Mouse (Mus musculus) gastrocnemius, adult 2 months (tissue): ENCODE data around the gene 2210408I21Rik. TPM values are rescaled to one million over a fixed set of nuclear protein-coding genes. Genes with fewer than 3 reads are reported as not detected.

ENCODE experiments used
- DNase-seq: peaks from one replicate; pipeline ENCODE4 v3.0.0; 2022
- H3K27ac ChIP-seq: fragments of 200-600 bp; 2 replicates; pipeline ENCODE4 v1.8.1; 2022; ENCODE audit warnings: mild to moderate bottlenecking
- H3K4me3 ChIP-seq: fragments of 200-600 bp; 2 replicates; pipeline ENCODE4 v1.8.1; 2022; ENCODE audit warnings: mild to moderate bottlenecking, moderate library complexity
- CTCF ChIP-seq: fragments of 200-600 bp; IDR thresholded peaks from 2 replicates; pipeline ENCODE4 v1.8.1; 2022; ENCODE audit warnings: antibody characterized with exemption, mild to moderate bottlenecking, moderate library complexity
- intact Hi-C: fragments of 180-260 bp; cut with DNase I; formaldehyde crosslinking; loops from one replicate; pipeline ENCODE4 v1.15.1; 2025
- total RNA-seq, 2 experiments: library from RNA; stranded (reverse); gene quantifications; 2 replicates each; pipeline ENCODE4 v1.2.3; 2021

The 2210408I21Rik gene
- total RNA-seq, 2 experiments from 2014 or later = 4.3 to 5.3 TPM

- no peak for TF ChIP-seq CTCF
- intact Hi-C loops = no loop called here
These were observed 191.0 kb downstream of the 2210408I21Rik start for GRCm38 (mm10) chr13:77326174-77326959.

GRCm38 (mm10) chr13:77342097-77342496 lies 206.8 kb downstream of the 2210408I21Rik start:
- no peak for TF ChIP-seq CTCF
- DNase-seq = no peak
- Histone ChIP-seq H3K27ac (no peak overlapping the region), H3K4me3 (no peak overlapping the region)
- intact Hi-C loops = no loop called here

More at GRCm38 (mm10) chr13:77326174-77326959, 191.0 kb downstream of the 2210408I21Rik start:
- Histone ChIP-seq H3K4me3 (no peak overlapping the region), H3K27ac (no peak overlapping the region)
- DNase-seq = no peak

DNA sequence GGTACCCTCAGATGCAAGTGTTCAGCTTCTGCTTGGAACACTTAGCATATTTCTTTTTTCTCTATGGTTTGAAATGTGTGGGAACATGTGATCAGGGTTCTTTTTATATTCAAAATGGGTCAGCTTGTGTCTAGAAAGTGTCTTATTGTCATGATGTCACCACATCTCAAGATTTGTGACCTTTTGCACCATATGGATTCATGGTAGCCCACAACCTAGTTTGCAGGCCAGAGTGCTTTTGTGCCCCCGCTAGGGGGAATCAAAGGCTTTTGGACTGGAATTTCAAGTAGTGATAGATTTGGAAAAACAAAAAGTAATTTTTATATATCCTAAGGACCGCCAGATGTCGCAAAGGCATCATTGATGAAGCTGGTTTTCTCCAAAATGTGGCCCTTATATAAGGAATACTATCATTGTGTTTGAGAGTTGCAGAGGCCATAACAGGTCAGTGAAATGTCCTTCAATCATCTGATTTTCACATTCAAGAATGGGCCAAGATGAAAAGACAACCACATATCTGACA lies 250.2 kb downstream of the 2210408I21Rik start:
- DNase-seq = no peak
- intact Hi-C loops = no loop called here
- Histone ChIP-seq H3K27ac (no peak overlapping the region), H3K4me3 (no peak overlapping the region)
- no peak for TF ChIP-seq CTCF

DNA sequence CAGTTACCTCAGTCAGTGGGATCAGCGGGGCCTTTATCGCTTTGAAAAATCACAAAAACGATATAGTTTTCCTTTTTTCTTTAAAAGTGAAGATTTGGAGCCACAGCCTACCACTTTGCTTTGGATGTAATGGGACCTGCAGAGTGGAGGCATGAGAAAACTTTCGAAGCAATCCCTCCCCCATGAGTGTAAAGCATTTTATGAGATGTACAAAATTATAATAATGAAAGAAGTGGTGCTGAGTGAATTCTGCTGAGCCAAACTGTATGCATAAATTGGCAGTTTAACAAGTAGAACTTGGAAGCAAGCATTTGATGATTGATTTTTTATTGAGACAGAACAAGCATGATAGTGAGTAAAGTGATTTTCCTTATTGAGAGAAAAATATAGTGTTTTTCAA lies 250.7 kb downstream of the 2210408I21Rik start:
- no peak for DNase-seq
- TF ChIP-seq CTCF = no peak
- intact Hi-C loops = no loop called here
- no peak overlapping the region for H3K27ac ChIP-seq
- no peak overlapping the region for H3K4me3 ChIP-seq

GRCm38 (mm10) chr13:77388148-77388547 lies 252.8 kb downstream of the 2210408I21Rik start:
- DNase-seq = no peak
- no peak for TF ChIP-seq CTCF
- Histone ChIP-seq H3K27ac (no peak overlapping the region), H3K4me3 (no peak overlapping the region)
- intact Hi-C loops = no loop called here

- H3K27ac ChIP-seq = no peak overlapping the region
- intact Hi-C loops = no loop called here
- no peak for TF ChIP-seq CTCF
- no peak for DNase-seq
- H3K4me3 ChIP-seq = no peak overlapping the region
These were observed 253.9 kb downstream of the 2210408I21Rik start for GRCm38 (mm10) chr13:77389209-77389608.

DNA sequence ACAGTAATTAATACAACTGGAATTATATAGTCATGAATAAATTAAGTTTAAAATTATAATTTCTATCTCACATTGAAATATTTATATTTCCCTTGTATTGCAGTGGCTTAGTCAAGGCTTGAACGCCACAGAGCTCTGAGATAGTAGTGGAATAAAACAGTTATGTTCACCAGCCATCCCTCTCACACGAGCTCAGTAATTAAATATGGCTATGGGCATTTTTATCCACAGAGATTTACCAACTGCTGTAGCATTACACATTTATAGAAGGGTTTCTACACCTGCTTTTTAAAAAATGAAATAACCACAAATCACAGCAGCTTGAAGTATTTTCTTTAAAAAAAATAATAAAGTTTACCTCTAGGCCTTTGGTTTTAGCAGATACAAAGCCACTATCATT lies 261.0 kb downstream of the 2210408I21Rik start:
- H3K4me3 ChIP-seq = no peak overlapping the region
- intact Hi-C loops = no loop called here
- no peak for DNase-seq
- H3K27ac ChIP-seq = no peak overlapping the region
- TF ChIP-seq CTCF = no peak

DNA sequence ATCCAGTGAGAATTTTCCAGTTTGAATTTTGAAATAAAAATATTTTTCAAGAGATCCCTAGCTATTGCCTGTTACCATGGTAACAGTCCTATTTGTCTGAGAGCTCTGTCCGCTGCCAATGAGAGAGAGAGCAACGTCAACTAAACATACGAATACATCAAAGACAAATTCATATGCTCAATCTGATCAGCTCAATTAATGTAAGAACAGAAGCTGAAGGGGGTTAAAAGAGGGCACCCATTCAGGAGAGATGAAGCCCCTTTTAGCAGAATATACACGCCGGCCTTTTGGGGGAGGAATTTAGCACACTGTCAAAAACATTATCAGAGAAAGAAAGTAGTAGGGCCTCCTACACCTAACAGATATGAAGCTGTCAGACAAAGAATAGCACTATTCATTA lies 261.6 kb downstream of the 2210408I21Rik start:
- no peak for DNase-seq
- intact Hi-C loops = no loop called here
- Histone ChIP-seq H3K27ac (no peak overlapping the region), H3K4me3 (no peak overlapping the region)
- no peak for TF ChIP-seq CTCF

DNA sequence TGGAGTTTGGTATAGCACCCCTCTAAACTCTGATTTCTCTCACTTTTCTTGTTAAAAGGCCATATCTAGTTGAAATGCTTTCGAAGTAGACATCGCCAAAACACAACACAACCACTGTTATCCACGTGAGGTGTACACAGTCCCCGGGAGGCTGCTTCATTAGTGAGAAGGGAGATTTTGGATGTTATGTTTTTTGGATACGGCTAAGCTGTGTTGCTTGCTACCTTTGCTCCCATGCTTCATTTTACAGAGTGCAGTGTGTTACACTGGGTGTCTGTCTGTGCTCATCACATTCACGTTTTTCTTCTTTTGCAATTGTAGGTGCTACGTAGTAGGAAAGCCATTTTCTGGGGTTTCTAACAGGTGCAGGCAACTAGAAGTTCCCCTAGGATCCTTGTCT lies 262.3 kb downstream of the 2210408I21Rik start:
- Histone ChIP-seq H3K4me3 (no peak overlapping the region), H3K27ac (no peak overlapping the region)
- no peak for DNase-seq
- intact Hi-C loops = no loop called here
- TF ChIP-seq CTCF = no peak

GRCm38 (mm10) chr13:77398477-77398876 lies 263.1 kb downstream of the 2210408I21Rik start:
- no peak overlapping the region for H3K27ac ChIP-seq
- DNase-seq = no peak
- intact Hi-C loops = no loop called here
- TF ChIP-seq CTCF = no peak
- no peak overlapping the region for H3K4me3 ChIP-seq

GRCm38 (mm10) chr13:77400762-77401161 lies 265.4 kb downstream of the 2210408I21Rik start:
- DNase-seq = no peak
- Histone ChIP-seq H3K27ac (no peak overlapping the region), H3K4me3 (no peak overlapping the region)
- no peak for TF ChIP-seq CTCF
- intact Hi-C loops = no loop called here

DNA sequence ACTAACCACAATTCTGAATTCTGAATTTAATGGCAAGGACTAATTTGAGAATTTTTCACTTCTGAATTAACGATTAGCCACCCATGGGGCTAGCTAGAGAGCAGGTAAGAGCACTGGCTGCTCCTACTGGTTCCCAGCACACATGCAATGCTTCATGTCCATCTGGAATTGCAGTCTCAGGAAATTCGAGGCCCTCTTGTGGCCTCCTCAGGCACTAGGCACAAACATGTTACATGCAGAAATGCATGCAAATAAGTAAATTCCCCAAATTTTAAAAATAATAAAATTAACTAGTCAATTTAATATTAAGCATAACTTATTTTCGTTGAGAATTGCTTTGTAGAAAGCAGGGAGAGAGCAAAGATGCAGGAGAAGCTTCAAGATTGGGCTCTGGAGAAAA lies 273.2 kb downstream of the 2210408I21Rik start:
- Histone ChIP-seq H3K27ac (no peak overlapping the region), H3K4me3 (no peak overlapping the region)
- peak; percentile 27 for TF ChIP-seq CTCF
- DNase-seq = no peak
- intact Hi-C loops = no loop called here

DNA sequence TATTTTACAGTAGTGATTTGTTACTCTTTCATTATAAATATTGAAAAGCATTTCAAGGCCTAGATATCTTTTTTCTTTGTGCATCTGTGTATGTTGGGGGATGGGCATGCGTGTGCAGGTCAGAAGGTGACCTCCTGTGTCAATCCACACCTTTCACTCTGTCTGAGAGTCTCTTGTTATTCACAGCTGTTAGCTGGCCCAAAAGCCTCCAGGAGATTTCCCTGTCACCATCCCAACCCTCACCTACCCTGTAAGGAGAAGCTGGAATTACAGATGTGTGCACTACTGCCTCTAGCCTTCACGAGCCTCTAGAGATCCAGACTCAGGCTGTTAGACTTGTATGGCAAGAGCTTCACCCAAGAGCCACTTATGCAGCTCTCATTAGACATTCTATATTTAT lies 274.5 kb downstream of the 2210408I21Rik start:
- H3K27ac ChIP-seq = no peak overlapping the region
- no peak overlapping the region for H3K4me3 ChIP-seq
- intact Hi-C loops = no loop called here
- DNase-seq = no peak
- no peak for TF ChIP-seq CTCF

DNA sequence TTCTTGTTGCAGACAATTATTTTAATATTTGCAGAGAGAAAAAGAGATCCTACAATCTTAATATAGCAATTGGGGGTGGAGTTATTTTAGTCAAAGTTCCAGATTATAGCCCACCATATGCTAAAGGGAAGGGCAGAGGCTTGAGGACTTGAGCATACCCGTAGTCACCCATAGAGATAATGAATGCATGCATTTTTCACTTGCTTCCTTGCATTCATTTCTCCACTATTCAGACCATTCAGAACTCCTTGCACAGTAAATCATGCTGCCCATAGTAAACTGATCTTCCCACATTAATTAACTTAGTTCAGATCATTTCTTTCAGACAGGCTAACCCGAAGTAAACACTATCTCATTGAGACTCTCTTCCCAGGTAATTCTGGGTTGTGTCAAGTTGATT lies 277.5 kb downstream of the 2210408I21Rik start:
- Histone ChIP-seq H3K4me3 (no peak overlapping the region), H3K27ac (no peak overlapping the region)
- no peak for TF ChIP-seq CTCF
- DNase-seq = no peak
- intact Hi-C loops = no loop called here
